Mouse (Mus musculus) midbrain, embryonic 11.5 days (tissue): ENCODE data around the gene Zmiz1. TPM values are rescaled to one million over a fixed set of nuclear protein-coding genes. Genes with fewer than 3 reads are reported as not detected.
A peak's percentile ranks its signal among the peaks of the same experiment; 100 is the strongest.

Source experiments
- ATAC-seq: fragments of 200-750 bp; cut with Nextera tagmentation; 2 replicates; pipeline ENCODE4 v1.8.0; 2017; ENCODE audit warnings: moderate TSS enrichment, moderate library complexity; ENCODE audit not compliant: low FRiP score
- DNase-seq: peaks from one replicate; pipeline ENCODE4 v3.0.0; 2015; ENCODE audit warnings: low spot score; ENCODE audit errors: missing footprints
- H3K27ac ChIP-seq: fragments of 300-500 bp; sonication (generic); 2 replicates; pipeline ENCODE4 v1.5.1; 2014; ENCODE audit warnings: low read depth, low read length
- H3K27me3 ChIP-seq: fragments of 300-500 bp; sonication (generic); 2 replicates; pipeline ENCODE4 v1.6.1; 2014; ENCODE audit warnings: mild to moderate bottlenecking, low read length, moderate library complexity, mixed read lengths; ENCODE audit not compliant: control insufficient read depth, insufficient read depth
- H3K36me3 ChIP-seq: fragments of 300-500 bp; sonication (generic); 2 replicates; pipeline ENCODE4 v1.6.1; 2014; ENCODE audit warnings: mild to moderate bottlenecking, low read length, moderate library complexity, mixed read lengths; ENCODE audit not compliant: control insufficient read depth, insufficient read depth
- H3K4me1 ChIP-seq: fragments of 300-500 bp; sonication (generic); 2 replicates; pipeline ENCODE4 v1.6.1; 2014; ENCODE audit warnings: low read length; ENCODE audit not compliant: control insufficient read depth, insufficient read depth
- H3K4me2 ChIP-seq: fragments of 300-500 bp; sonication (generic); 2 replicates; pipeline ENCODE4 v1.6.1; 2014; ENCODE audit warnings: mild to moderate bottlenecking, moderate library complexity
- H3K4me3 ChIP-seq: fragments of 300-500 bp; sonication (generic); 2 replicates; pipeline ENCODE4 v1.5.1; 2014; ENCODE audit warnings: low read depth, low read length
- H3K9ac ChIP-seq: fragments of 300-500 bp; sonication (generic); 2 replicates; pipeline ENCODE4 v1.6.1; 2014; ENCODE audit warnings: low read length
- H3K9me3 ChIP-seq: fragments of 300-500 bp; sonication (generic); 2 replicates; pipeline ENCODE4 v1.6.1; 2016; ENCODE audit warnings: low read length; ENCODE audit not compliant: control insufficient read depth
- WGBS: fragments of 180-500 bp; shearing (Covaris S2); extraction: QIAGEN DNeasy Blood & Tissue Kit; methylation state at CpG from one replicate; pipeline ENCODE4 v1.1.7; 2014; 5-methylcytosine and 5-hydroxymethylcytosine counted together
- polyA plus RNA-seq: library from polyadenylated mRNA; unstranded; fragments of >200 nt; fragmentation: Nextera tagmentation; extraction: Ambion mirVana; gene quantifications from 2 replicates; pipeline ENCODE4 v1.2.1, GENCODE M21; 2014

Zmiz1 gene
- polyA plus RNA-seq, 1 experiment from 2014 or later = 51.5 TPM

DNA sequence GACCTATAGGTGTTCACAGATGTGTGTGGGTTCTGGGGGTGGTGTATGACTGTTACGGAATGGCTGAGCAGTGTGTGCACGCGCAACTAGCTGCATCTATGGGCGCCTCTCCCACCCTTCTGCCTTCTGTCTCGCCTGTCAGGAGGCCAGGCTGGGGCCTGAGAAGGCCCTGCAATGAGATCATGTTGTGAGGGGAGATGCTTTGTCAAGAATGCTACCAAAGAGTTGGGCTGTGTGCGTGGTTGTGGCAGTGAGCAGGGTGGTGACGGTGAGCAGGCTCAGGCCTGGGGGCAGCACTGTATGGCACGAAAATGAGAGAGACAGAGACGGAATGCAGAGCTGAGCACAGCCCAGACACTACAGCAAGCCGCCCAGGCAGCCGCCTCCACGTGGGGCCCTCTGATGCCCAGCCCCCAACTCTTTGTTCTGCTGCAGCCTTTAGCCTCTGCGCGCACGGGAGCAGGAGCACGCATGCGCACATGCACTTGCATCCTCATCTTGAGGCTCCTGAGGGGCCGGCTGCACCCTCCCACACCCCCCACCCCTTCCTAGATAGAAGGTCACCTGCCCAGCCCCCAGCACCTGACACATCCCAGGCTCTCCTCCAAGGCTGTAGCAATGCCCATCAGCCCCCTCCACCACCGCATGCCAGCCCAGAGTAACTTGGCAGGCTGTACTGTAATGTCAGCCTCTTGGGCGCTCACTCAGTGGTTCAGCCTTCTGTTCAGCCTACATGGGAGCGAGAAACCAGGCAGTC lies 126.7 kb downstream of the Zmiz1 start:
- Histone ChIP-seq H3K4me2 (no peak overlapping the region; the same call in 1 of the 2 replicates), H3K27ac (peak overlapping the region; percentile 93), H3K9me3 (no peaks in the 10 kb centered on the region), H3K9ac (peak overlapping the region; percentile 61), H3K27me3 (no peaks in the 10 kb centered on the region), H3K4me1 (peaks cover 75% of the 10 kb centered on the region), H3K36me3 (peaks cover 21% of the 10 kb centered on the region), H3K4me3 (no peak overlapping the region)
- 20% methylated on average over 21 of the region's 21 CpGs for WGBS
- peak; percentile 98 for DNase-seq
- ATAC-seq = peak; percentile 87

DNA sequence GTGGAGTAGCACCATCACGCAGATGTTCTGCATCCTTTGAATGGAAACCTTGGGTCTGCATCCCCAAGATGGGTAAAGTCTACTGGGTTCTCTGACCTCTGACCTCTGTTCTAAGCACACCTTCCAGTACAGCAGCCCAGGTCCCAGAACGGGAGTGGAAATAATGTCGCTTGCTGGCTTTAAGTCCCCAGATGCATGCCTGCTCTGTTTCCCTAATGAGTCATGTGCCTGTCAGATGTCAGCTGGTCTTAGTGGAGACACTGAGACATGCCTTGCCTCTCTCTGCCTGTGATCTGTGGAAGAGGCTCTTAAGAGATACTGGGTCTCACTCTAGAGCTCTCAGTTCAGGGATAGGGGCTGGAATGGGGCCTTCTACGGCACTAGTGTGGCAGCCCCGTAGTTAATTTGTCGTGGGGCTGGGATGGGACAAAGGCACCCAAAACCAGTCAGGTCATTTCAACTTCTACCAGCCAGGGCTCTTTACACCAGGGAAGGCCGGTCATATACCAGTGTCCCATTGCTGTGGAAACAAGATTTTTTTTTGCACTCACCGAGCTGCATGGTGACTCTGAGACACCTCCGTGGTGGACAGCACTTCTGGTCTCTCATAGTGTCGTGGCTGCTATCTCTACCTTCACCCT lies 128.0 kb downstream of the Zmiz1 start:
- Histone ChIP-seq H3K36me3 (peaks cover 12% of the 10 kb centered on the region), H3K9ac (peak overlapping the region; percentile 61), H3K27ac (peak overlapping the region; percentile 93), H3K4me2 (peak overlapping the region; percentile 19), H3K27me3 (no peaks in the 10 kb centered on the region), H3K4me3 (no peak overlapping the region), H3K4me1 (peaks cover 78% of the 10 kb centered on the region), H3K9me3 (no peaks in the 10 kb centered on the region)
- DNase-seq (peak; percentile 91), ATAC-seq (peak; percentile 36)
- WGBS = 24% methylated on average over 10 of the region's 10 CpGs

DNA sequence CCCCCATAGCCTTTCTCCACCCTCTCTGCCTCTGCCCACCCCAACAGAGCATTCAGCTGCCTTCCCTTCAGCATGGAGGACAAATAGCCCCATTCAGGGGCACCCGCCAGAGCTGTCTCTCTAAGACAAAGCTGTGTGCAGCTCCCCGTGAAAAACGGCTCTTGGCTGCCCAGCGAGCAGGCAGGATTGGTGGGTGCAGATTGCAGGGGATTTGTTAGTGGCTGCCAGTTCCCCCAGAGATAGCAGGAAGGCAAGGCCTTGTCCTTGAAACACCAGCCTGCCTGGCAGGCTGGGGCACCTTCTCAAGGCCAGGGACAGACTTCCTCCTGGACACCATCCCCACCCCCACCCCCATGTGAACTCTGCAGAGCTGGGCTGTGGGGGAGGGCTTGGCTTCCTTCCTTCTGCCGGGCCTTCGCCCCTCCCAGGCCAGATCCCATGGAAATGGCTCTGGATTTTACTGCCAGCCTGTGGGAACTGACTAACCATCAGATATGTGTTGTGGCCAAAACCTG lies 128.6 kb downstream of the Zmiz1 start:
- Histone ChIP-seq H3K4me3 (no peak overlapping the region), H3K27ac (peak overlapping the region; percentile 93), H3K9ac (peak overlapping the region; percentile 61), H3K9me3 (no peaks in the 10 kb centered on the region), H3K27me3 (no peaks in the 10 kb centered on the region), H3K36me3 (peaks cover 10% of the 10 kb centered on the region), H3K4me1 (peaks cover 78% of the 10 kb centered on the region), H3K4me2 (peak overlapping the region; percentile 19)
- DNase-seq = no peak
- peak; percentile 55 for ATAC-seq
- WGBS = 0% methylated on average over 6 of the region's 6 CpGs

DNA sequence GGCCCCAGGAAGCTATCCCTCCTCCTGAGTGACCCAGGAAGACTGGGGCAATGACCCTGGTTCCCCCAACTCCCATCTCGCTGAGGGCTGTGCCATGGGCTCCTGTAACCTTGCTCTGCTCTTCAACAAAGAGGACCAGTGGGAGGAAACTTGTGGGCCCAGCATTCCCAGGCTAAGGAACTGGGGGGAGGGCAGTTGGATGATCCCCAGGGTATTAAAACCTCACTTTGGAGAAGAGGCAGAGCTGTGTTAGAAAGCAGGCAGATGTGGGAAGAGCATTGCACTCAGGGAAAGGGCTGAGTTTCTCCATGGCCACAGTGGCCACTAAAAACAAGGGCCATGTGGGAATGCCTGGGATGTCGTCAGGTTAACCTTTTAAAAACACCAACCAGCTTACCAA lies 129.2 kb downstream of the Zmiz1 start:
- H3K27ac ChIP-seq = peak overlapping the region; percentile 93
- H3K36me3 ChIP-seq = 0 out of 2 replicates have a peak, but pooled peaks cover 6% of the 10 kb centered on the region
- H3K9ac ChIP-seq = peak overlapping the region; percentile 61
- ATAC-seq (no peak), DNase-seq (no peak)
- 31% methylated on average over 2 of the region's 2 CpGs for WGBS
- H3K27me3 ChIP-seq = no peaks in the 10 kb centered on the region
- no peaks in the 10 kb centered on the region for H3K9me3 ChIP-seq
- no peak overlapping the region for H3K4me3 ChIP-seq
- 0 out of 2 replicates have a peak overlapping the region, but pooled peaks have one; percentile 3 for H3K4me2 ChIP-seq
- H3K4me1 ChIP-seq = peaks cover 78% of the 10 kb centered on the region

DNA sequence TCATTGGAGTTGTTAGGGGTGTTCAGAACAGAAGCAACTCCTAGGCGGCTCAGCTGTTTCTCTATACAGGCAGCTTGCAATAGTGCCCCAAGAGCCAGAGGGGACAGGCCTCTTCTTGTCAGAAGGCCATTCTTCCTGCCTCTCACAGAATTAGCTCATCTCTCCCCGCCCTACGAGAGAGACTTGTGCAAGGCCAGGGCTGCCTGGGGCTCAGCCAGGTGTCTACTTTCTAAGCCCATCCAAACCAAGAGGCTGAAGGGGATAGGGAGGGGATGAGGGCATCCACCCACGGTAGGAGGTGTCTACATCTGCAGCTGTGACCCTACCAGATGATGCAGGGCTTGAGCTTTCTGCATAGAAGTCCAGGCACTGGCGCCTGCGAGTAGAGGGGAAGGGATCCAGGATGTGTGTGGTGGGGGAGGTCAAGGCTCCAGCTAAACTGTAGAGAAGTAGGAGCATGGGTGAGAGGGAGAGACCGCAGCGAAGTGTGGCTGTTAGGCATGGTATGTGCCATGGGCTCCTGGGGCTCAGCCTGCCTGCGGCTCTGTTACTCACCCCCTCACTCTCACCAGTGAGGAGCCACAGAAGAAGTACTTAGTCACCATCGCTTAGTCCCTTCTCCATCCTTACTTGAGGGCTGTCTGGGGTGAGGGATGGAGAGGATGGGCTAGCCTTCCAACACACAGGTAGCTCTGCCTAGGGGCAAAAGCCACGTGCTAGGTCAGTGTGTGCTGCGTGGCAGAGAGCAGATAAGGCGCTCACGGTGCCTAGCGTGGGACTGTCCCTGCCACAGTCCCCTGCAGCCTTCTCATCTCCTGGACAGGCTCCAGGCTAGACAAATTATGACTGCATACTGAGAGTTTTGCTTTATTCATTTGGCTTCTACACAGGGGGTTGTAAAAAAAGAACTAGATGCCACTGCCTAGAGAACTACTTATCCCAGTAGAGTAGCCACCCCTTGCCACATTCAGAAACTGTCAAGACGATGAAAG lies 130.3 kb downstream of the Zmiz1 start:
- Histone ChIP-seq H3K27ac (peak overlapping the region; percentile 93), H3K9ac (peak overlapping the region; percentile 25), H3K27me3 (no peaks in the 10 kb centered on the region), H3K4me1 (peaks cover 72% of the 10 kb centered on the region), H3K9me3 (no peaks in the 10 kb centered on the region), H3K4me3 (no peak overlapping the region), H3K4me2 (no peak overlapping the region), H3K36me3 (0 out of 2 replicates have a peak, but pooled peaks cover 2% of the 10 kb centered on the region)
- ATAC-seq (no peak), DNase-seq (no peak)
- WGBS = 59% methylated on average over 16 of the region's 16 CpGs

DNA sequence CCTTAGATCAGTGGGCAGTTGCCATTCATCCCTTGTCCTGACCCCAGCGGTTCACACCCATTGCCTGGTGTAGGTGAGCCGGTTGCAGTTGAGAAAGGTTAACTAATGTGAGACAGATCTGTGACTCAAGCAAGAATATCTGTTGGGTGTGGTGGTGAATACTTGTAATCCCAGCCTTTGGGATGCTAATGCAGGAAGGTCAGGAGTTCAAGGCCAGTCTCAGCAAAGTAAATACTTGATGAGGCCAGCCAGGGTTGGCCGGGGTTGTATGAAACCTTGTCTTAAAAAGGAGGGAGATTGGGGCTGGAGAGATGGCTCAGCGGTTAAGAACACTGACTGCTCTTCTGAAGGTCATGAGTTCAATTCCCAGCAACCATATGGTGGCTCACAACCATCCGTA lies 132.0 kb downstream of the Zmiz1 start:
- peaks cover 54% of the 10 kb centered on the region for H3K4me1 ChIP-seq
- DNase-seq (no peak), ATAC-seq (no peak)
- H3K9me3 ChIP-seq = no peaks in the 10 kb centered on the region
- no peak overlapping the region for H3K4me2 ChIP-seq
- H3K4me3 ChIP-seq = no peak overlapping the region
- WGBS = 42% methylated on average over 4 of the region's 5 CpGs
- 0 out of 2 replicates have a peak, but pooled peaks cover 2% of the 10 kb centered on the region for H3K36me3 ChIP-seq
- no peak overlapping the region for H3K27ac ChIP-seq
- H3K27me3 ChIP-seq = no peaks in the 10 kb centered on the region
- no peak overlapping the region for H3K9ac ChIP-seq

DNA sequence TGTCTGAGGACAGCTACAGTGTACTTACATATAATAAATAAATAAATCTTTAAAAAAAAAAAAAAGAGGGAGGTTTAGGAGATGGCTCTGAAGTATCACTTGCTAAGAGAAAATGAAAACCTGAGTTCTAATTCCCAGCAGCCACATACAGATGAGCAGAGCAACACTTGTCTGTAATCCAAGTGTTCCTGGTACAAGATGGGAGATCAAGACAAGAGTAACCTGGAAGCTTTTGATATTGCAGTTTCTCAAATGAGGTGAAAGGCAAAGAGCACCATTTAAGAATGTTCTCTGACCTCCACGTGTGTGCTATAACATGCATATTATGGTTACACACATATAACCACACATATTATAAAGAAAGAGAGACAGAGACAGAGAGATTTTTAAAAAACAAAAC lies 132.4 kb downstream of the Zmiz1 start:
- H3K4me3 ChIP-seq = no peak overlapping the region
- WGBS = 94% methylated on average over 1 of the region's 1 CpGs
- H3K27me3 ChIP-seq = no peaks in the 10 kb centered on the region
- no peak for DNase-seq
- no peak overlapping the region for H3K9ac ChIP-seq
- no peaks in the 10 kb centered on the region for H3K9me3 ChIP-seq
- no peak for ATAC-seq
- no peak overlapping the region for H3K4me2 ChIP-seq
- peaks cover 50% of the 10 kb centered on the region for H3K4me1 ChIP-seq
- H3K27ac ChIP-seq = no peak overlapping the region
- H3K36me3 ChIP-seq = 0 out of 2 replicates have a peak, but pooled peaks cover 2% of the 10 kb centered on the region

DNA sequence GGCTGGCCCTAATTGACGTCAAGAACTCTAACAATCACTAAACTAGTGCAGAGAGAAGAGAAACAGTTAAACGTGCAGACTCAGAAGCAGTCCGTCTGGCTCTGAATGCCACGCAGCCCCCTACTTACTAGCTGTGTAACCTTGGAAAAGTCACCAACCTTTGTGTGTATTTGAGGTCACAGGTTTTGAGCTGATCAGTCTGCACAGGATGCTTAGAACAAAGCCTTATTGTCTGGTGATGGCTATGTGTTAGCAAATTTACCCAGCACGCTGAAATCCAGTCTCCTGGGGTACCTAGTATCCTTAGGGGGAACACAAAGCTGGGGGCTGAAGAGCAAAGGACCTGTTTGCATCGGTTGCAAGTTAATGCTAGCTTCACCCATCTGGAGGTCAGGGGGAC lies 133.5 kb downstream of the Zmiz1 start:
- H3K27ac ChIP-seq = no peak overlapping the region

More for the DNA sequence above, 133.5 kb downstream of the Zmiz1 start:
- no peak overlapping the region for H3K9ac ChIP-seq
- no peak overlapping the region for H3K4me2 ChIP-seq
- H3K36me3 ChIP-seq = 0 out of 2 replicates have a peak, but pooled peaks cover 4% of the 10 kb centered on the region
- WGBS = 62% methylated on average over 6 of the region's 6 CpGs
- no peak for ATAC-seq
- no peak for DNase-seq
- H3K4me3 ChIP-seq = no peak overlapping the region
- H3K4me1 ChIP-seq = peaks cover 39% of the 10 kb centered on the region
- H3K27me3 ChIP-seq = no peaks in the 10 kb centered on the region
- no peaks in the 10 kb centered on the region for H3K9me3 ChIP-seq
